Mouse (Mus musculus) brain, embryonic 14.5 days (tissue): Measurements from ENCODE around the gene Il10rb.

ENCODE experiments used
- CTCF ChIP-seq: fragments of 200-500 bp; IDR thresholded peaks from 2 replicates; pipeline ENCODE4 v1.5.1; 2012; ENCODE audit warnings: inconsistent platforms, mild to moderate bottlenecking, moderate library complexity, borderline replicate concordance; ENCODE audit not compliant: insufficient read depth, insufficient read length; ENCODE audit errors: extremely low read depth
- POLR2A ChIP-seq: fragments of 200-500 bp; IDR thresholded peaks from 2 replicates; pipeline ENCODE4 v1.6.1; 2012; ENCODE audit warnings: mild to moderate bottlenecking, inconsistent platforms, borderline replicate concordance; ENCODE audit not compliant: poor library complexity, insufficient read depth, insufficient read length, severe bottlenecking; ENCODE audit errors: extremely low read depth

- TF ChIP-seq CTCF (no peak), POLR2A (no peak)
Observed at GRCm38 (mm10) chr16:91357526-91357900, 48.5 kb upstream of the Il10rb start.
